Mouse (Mus musculus): ENCODE measurements around the gene Wfdc6a. TPM values are rescaled to one million over a fixed set of nuclear protein-coding genes. Genes with fewer than 3 reads are reported as not detected.
"Not testable (repeated sequence)": the region's sequence is repeated elsewhere in the genome, so short reads cannot be mapped to it uniquely, and the experiment has no call there.

The Wfdc6a gene
- polyA plus RNA-seq, 1 experiment from 2014 or later, result 0.21 TPM

DNA sequence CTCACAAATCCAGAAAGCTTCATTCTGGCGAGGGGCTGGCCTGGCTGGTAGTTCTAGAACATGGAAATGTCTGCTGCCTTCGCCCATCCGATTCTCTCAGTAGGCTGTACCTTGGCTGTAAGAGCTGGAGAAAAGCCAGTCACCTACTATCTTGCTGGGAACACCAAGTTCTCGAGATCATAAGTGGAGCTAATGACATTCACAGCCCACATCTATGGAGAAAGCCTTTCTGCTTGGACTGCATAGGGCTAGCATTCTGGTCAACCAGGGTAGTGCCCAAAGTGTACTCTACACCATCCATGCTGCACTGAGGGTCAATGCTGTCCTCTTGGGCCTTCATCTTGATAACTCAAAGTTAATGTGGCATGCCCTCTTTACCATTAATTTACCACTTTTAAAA, 8.2 kb upstream of the Wfdc6a start, which contains the start of gene Eppin:
TSS of gene Eppin (minus strand) at position 101 of the 400 bp plus-strand sequence.
- H3K9ac ChIP-seq (ENCODE audit: low read depth, low read length), result no peak within 1 kb of the TSS
- no peaks in the 10 kb centered on the region for H3K9me3 ChIP-seq (replicated peaks; ENCODE audit: control insufficient read depth, low read length)
- H3K36me3 ChIP-seq (ENCODE audit: control insufficient read depth, insufficient read depth), result no peaks in the 10 kb centered on the region
- H3K27ac ChIP-seq (ENCODE audit: low read length), result no peak within 1 kb of the TSS
- no peaks in the 10 kb centered on the region for H3K4me1 ChIP-seq (ENCODE audit: control insufficient read depth, low read depth, low read length)
- 43% methylated on average over 4 of the region's 4 CpGs for WGBS (ENCODE audit: insufficient replicate concordance)
- ATAC-seq (ENCODE audit: low read depth), result no peak
- H3K27me3 ChIP-seq (ENCODE audit: control insufficient read depth, insufficient read depth, low read depth, low read length), result no peaks in the 10 kb centered on the region
- no peak within 1 kb of the TSS for H3K4me3 ChIP-seq (ENCODE audit: low read depth, low read length)
- no peak within 1 kb of the TSS for H3K4me2 ChIP-seq (ENCODE audit: low read depth, low read length)

DNA sequence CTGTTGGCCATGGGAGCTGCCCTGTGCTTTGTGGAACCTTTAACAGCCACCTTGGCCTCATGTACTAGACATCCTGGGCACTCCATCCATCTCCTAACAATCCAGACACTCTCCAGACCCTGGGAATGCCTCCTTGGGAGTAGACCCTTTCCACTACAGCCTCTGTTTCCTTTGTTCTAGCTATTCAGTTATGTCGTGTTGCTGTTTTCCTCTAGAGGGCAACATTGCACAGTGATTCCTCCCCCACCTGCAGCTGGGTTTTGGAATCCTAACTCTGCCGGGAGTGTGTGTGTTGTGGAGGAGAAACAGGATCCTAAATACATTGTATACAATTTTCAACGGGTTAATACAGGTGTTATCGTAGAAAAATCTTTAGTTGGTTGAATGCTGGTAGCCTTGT, 6.8 kb upstream of the Wfdc6a start:
- Histone ChIP-seq H3K27ac (ENCODE audit: low read length) (no peak overlapping the region), H3K27me3 (ENCODE audit: control insufficient read depth, insufficient read depth, low read depth, low read length) (no peaks in the 10 kb centered on the region), H3K36me3 (ENCODE audit: control insufficient read depth, insufficient read depth) (no peaks in the 10 kb centered on the region), H3K4me1 (ENCODE audit: control insufficient read depth, low read depth, low read length) (no peaks in the 10 kb centered on the region), H3K4me3 (ENCODE audit: low read depth, low read length) (no peak overlapping the region), H3K4me2 (ENCODE audit: low read depth, low read length) (no peak overlapping the region), H3K9ac (ENCODE audit: low read depth, low read length) (no peak overlapping the region), H3K9me3 (replicated peaks; ENCODE audit: control insufficient read depth, low read length) (no peaks in the 10 kb centered on the region)
- WGBS (ENCODE audit: insufficient replicate concordance), result 8% methylated on average over 4 of the region's 4 CpGs
- ATAC-seq (ENCODE audit: low read depth), result no peak

DNA sequence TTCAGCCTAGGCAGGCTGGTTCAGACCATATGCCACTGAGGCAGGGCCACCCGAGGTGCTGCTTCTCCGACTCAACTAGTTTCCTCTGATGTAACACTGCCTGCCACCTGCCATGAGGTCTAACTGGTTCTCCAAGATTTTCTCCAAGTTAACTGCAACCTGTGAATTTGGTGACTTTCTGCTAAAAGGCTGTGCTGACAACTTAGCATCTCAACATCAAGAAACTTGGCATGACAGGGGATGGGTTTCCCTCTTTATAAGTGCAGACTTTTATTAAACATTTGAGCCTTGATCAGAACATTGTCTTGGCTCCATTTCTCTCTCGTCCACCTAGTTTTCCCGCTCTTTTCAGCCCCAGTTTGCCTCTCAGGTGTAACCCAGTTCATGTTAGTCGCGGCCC, 11.9 kb downstream of the Wfdc6a start, which contains the start of gene Spint3:
TSS of gene Spint3 (minus strand) at position 101 of the 400 bp plus-strand sequence.
- not testable (repeated sequence) for H3K36me3 ChIP-seq (ENCODE audit: control insufficient read depth, insufficient read depth); H3K4me1 ChIP-seq (ENCODE audit: control insufficient read depth, low read depth, low read length); H3K9ac ChIP-seq (ENCODE audit: low read depth, low read length); H3K4me2 ChIP-seq (ENCODE audit: low read depth, low read length); H3K4me3 ChIP-seq (ENCODE audit: low read depth, low read length); H3K27ac ChIP-seq (ENCODE audit: low read length); H3K9me3 ChIP-seq (replicated peaks; ENCODE audit: control insufficient read depth, low read length); H3K27me3 ChIP-seq (ENCODE audit: control insufficient read depth, insufficient read depth, low read depth, low read length); ATAC-seq (ENCODE audit: low read depth)
- 64% methylated on average over 6 of the region's 6 CpGs for WGBS (ENCODE audit: insufficient replicate concordance)

DNA sequence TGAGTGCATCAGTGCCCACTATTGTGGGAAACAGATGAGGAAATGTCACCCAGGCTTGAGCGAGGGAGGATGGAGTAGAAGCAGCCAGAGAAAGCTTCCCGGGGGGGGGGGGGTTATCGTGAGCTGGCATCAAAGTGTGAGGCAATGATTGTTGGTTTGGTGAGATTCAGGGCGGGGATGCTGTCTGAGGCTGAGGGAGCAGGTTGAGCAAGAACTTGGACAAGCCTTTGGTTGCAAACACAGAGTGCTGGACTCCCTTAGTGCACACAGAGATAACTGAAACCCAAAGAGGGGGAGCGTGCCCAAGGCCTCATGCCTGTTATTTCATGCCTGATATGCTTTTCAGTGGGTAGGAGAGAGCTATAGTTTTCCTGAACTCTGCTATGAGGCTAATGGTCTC, 17.8 kb downstream of the Wfdc6a start:
- Histone ChIP-seq H3K36me3 (ENCODE audit: control insufficient read depth, insufficient read depth) (no peaks in the 10 kb centered on the region), H3K4me3 (ENCODE audit: low read depth, low read length) (no peak overlapping the region), H3K9me3 (replicated peaks; ENCODE audit: control insufficient read depth, low read length) (no peaks in the 10 kb centered on the region), H3K27me3 (ENCODE audit: control insufficient read depth, insufficient read depth, low read depth, low read length) (peaks cover 24% of the 10 kb centered on the region), H3K4me1 (ENCODE audit: control insufficient read depth, low read depth, low read length) (no peaks in the 10 kb centered on the region; the same call in 1 of the 2 replicates), H3K27ac (ENCODE audit: low read length) (no peak overlapping the region), H3K9ac (ENCODE audit: low read depth, low read length) (no peak overlapping the region), H3K4me2 (ENCODE audit: low read depth, low read length) (no peak overlapping the region)
- no peak for ATAC-seq (ENCODE audit: low read depth)
- 48% methylated on average over 5 of the region's 5 CpGs for WGBS (ENCODE audit: insufficient replicate concordance)

DNA sequence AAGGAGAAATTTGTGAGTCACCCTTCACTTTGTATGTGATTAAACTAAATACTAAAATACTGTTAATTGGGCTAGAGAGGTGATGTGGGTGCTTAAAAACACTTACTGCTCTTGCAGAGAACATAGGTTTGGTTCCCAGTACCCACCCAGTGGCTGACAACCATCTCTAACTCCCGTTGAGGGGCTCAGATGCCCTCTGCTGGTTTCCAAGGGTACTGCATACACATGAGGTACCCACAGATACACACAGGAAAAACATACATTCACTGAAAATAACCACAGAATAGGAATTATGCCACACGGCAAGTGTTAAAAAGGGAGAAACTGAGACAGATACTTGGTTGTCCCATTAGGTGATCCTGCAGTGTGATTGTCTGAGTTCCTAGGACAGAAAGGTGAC, 18.2 kb downstream of the Wfdc6a start:
- Histone ChIP-seq H3K4me2 (ENCODE audit: low read depth, low read length) (no peak overlapping the region), H3K4me3 (ENCODE audit: low read depth, low read length) (no peak overlapping the region), H3K36me3 (ENCODE audit: control insufficient read depth, insufficient read depth) (no peaks in the 10 kb centered on the region), H3K9me3 (replicated peaks; ENCODE audit: control insufficient read depth, low read length) (no peaks in the 10 kb centered on the region), H3K9ac (ENCODE audit: low read depth, low read length) (no peak overlapping the region), H3K4me1 (ENCODE audit: control insufficient read depth, low read depth, low read length) (no peaks in the 10 kb centered on the region; the same call in 1 of the 2 replicates), H3K27ac (ENCODE audit: low read length) (no peak overlapping the region), H3K27me3 (ENCODE audit: control insufficient read depth, insufficient read depth, low read depth, low read length) (peaks cover 29% of the 10 kb centered on the region)
- no peak for ATAC-seq (ENCODE audit: low read depth)
- 50% methylated on average over 2 of the region's 2 CpGs for WGBS (ENCODE audit: insufficient replicate concordance)

DNA sequence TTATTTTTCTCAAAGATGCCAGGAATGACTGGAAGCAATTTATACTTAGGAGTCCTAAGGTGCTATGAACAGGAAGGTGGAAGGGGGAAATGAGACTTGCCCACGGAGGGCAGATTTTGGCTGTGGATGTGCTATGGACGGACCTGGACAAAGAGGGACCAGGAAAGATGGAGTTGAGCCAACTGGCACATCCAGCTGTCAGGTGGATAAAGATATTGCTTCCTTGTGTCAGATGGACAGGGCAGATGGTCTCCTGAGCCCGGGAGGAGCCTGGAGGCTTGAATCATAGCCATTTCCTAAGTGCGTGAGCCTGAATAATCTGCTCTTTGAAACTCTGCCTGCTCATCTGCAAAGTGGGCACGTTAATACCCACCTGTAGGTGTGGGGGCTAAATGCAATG, 20.9 kb downstream of the Wfdc6a start:
- H3K36me3 ChIP-seq (ENCODE audit: control insufficient read depth, insufficient read depth), result no peaks in the 10 kb centered on the region
- H3K27ac ChIP-seq (ENCODE audit: low read length), result no peak overlapping the region
- H3K9me3 ChIP-seq (replicated peaks; ENCODE audit: control insufficient read depth, low read length), result no peaks in the 10 kb centered on the region
- H3K27me3 ChIP-seq (ENCODE audit: control insufficient read depth, insufficient read depth, low read depth, low read length), result peaks cover 32% of the 10 kb centered on the region
- H3K4me3 ChIP-seq (ENCODE audit: low read depth, low read length), result no peak overlapping the region
- no peak overlapping the region for H3K9ac ChIP-seq (ENCODE audit: low read depth, low read length)
- ATAC-seq (ENCODE audit: low read depth), result no peak
- H3K4me1 ChIP-seq (ENCODE audit: control insufficient read depth, low read depth, low read length), result no peaks in the 10 kb centered on the region; the same call in 1 of the 2 replicates
- no peak overlapping the region for H3K4me2 ChIP-seq (ENCODE audit: low read depth, low read length)
- WGBS (ENCODE audit: insufficient replicate concordance), result 42% methylated on average over 5 of the region's 5 CpGs

DNA sequence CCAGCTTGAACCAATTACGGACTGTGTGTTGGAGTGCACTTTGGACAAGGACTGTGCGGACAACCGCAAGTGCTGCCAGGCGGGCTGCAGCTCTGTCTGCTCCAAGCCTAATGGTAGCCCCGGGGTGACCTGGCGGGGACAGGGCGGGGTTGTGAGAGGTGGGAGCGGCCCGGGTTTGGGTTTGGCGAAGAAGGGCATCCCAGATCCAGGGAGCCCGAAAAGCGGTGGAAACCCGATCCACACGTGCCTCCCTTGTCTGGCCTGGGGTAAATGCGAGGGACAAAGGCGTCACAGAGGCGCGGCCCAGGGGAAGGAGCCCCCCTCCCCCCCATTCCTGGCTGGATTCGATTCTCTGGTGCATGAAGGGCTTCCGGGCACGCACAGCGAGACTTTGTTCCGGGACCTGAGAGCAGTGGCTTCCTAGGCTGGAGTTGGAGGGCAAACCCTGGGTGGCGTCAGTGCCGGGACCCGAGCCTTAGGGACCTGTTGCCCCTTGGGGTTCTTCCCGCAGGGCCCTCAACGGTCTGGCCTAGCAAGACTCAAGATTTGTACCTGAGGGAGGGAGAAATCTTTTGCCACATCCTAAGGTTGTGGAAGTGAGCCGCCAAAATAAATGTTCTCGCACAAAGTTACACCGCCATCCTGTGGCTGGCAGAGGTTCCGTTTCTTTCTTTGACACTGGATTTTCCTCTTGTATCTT, 21.8 kb downstream of the Wfdc6a start:
- ATAC-seq (ENCODE audit: low read depth), result no peak
- H3K27ac ChIP-seq (ENCODE audit: low read length), result no peak overlapping the region
- peak overlapping the region; percentile 33 for H3K4me3 ChIP-seq (ENCODE audit: low read depth, low read length)
- H3K36me3 ChIP-seq (ENCODE audit: control insufficient read depth, insufficient read depth), result no peaks in the 10 kb centered on the region
- WGBS (ENCODE audit: insufficient replicate concordance), result under 1% methylated on average over 32 of the region's 32 CpGs
- H3K9me3 ChIP-seq (replicated peaks; ENCODE audit: control insufficient read depth, low read length), result no peaks in the 10 kb centered on the region
- peak overlapping the region; percentile 58 for H3K4me2 ChIP-seq (ENCODE audit: low read depth, low read length)
- peak overlapping the region; percentile 21; the same call in 1 of the 2 replicates for H3K9ac ChIP-seq (ENCODE audit: low read depth, low read length)
- peaks cover 32% of the 10 kb centered on the region for H3K27me3 ChIP-seq (ENCODE audit: control insufficient read depth, insufficient read depth, low read depth, low read length)
- H3K4me1 ChIP-seq (ENCODE audit: control insufficient read depth, low read depth, low read length), result no peaks in the 10 kb centered on the region; the same call in 1 of the 2 replicates

DNA sequence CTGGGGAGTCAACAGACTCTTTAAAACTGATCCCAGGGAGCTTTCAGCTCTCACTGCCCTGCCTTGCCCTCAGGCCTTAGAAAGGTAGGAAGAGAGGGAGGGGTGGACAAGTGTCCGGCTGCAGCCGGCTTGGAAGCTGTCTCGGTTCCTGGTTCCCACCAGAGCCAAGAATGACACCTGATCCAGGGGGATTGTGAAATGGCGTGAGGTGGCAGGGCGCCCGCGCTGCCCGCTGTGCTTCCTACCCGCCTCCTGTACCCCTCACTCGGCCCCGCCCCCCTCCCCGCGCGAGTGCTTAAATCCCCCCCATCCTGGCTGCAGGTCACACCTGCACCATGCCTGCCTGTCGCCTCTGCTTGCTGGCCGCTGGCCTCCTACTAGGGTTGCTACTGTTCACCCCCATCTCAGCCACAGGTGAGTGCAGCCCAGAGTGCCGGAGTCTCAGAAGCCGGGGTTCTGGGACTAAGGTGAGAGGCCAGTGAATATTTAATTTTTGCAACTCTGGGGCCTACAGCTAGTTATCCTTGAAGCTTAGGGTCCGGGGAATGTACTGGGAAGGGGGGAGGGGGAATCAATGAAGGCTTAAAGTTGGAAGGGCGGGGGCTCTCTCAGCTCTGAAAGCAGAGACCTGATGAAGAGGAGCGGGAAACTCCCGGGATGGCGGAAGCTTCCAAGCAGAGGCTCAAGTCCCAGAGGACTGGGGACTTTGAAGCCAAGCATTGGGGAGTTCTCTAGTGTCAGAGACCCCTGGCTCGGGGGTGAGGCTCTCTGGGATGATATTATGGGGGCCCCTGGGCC, 22.7 kb downstream of the Wfdc6a start, which contains the start of gene Wfdc2:
TSS of gene Wfdc2 (plus strand) at position 23 of the 798 bp plus-strand sequence.
- peak within 1 kb of the TSS; percentile 58 for H3K4me2 ChIP-seq (ENCODE audit: low read depth, low read length)
- no peaks in the 10 kb centered on the region; the same call in 1 of the 2 replicates for H3K4me1 ChIP-seq (ENCODE audit: control insufficient read depth, low read depth, low read length)
- H3K36me3 ChIP-seq (ENCODE audit: control insufficient read depth, insufficient read depth), result no peaks in the 10 kb centered on the region
- H3K9me3 ChIP-seq (replicated peaks; ENCODE audit: control insufficient read depth, low read length), result no peaks in the 10 kb centered on the region
- H3K9ac ChIP-seq (ENCODE audit: low read depth, low read length), result no peak within 1 kb of the TSS; the same call in 1 of the 2 replicates
- H3K27me3 ChIP-seq (ENCODE audit: control insufficient read depth, insufficient read depth, low read depth, low read length), result peaks cover 32% of the 10 kb centered on the region
- H3K27ac ChIP-seq (ENCODE audit: low read length), result no peak within 1 kb of the TSS
- WGBS (ENCODE audit: insufficient replicate concordance), result 14% methylated on average over 24 of the region's 24 CpGs
- ATAC-seq (ENCODE audit: low read depth), result no peak
- H3K4me3 ChIP-seq (ENCODE audit: low read depth, low read length), result peak within 1 kb of the TSS; percentile 33

DNA sequence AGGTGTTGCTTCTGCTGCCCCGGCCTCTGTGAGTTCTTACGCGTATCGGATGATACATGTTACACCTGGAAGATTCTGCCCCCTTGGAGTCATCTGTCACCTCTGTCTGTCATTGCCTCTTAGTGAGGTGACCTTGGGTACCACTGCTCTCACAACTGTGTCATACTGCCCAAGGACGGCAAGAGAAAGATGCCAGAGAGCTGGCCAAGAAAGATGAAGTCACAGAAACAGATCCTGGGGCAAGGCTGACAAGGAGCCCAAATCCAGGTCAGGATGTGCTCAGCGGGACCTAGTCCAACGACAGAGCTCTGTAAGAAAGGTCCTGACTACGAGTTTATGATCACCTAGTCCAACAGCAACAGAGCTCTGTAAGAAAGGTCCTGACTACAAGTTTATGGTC, 25.1 kb downstream of the Wfdc6a start:
- Histone ChIP-seq H3K27ac (ENCODE audit: low read length) (no peak overlapping the region), H3K4me2 (ENCODE audit: low read depth, low read length) (no peak overlapping the region), H3K4me1 (ENCODE audit: control insufficient read depth, low read depth, low read length) (no peaks in the 10 kb centered on the region; the same call in 1 of the 2 replicates), H3K4me3 (ENCODE audit: low read depth, low read length) (no peak overlapping the region), H3K9ac (ENCODE audit: low read depth, low read length) (no peak overlapping the region), H3K36me3 (ENCODE audit: control insufficient read depth, insufficient read depth) (no peaks in the 10 kb centered on the region), H3K27me3 (ENCODE audit: control insufficient read depth, insufficient read depth, low read depth, low read length) (peaks cover 32% of the 10 kb centered on the region), H3K9me3 (replicated peaks; ENCODE audit: control insufficient read depth, low read length) (no peaks in the 10 kb centered on the region)
- no peak for ATAC-seq (ENCODE audit: low read depth)
- 73% methylated on average over 8 of the region's 8 CpGs for WGBS (ENCODE audit: insufficient replicate concordance)

Measured in liver, embryonic 16.5 days (tissue).